Comparison of ENCODE assay signal across 1 mouse cellular context in the genomic region with DNA sequence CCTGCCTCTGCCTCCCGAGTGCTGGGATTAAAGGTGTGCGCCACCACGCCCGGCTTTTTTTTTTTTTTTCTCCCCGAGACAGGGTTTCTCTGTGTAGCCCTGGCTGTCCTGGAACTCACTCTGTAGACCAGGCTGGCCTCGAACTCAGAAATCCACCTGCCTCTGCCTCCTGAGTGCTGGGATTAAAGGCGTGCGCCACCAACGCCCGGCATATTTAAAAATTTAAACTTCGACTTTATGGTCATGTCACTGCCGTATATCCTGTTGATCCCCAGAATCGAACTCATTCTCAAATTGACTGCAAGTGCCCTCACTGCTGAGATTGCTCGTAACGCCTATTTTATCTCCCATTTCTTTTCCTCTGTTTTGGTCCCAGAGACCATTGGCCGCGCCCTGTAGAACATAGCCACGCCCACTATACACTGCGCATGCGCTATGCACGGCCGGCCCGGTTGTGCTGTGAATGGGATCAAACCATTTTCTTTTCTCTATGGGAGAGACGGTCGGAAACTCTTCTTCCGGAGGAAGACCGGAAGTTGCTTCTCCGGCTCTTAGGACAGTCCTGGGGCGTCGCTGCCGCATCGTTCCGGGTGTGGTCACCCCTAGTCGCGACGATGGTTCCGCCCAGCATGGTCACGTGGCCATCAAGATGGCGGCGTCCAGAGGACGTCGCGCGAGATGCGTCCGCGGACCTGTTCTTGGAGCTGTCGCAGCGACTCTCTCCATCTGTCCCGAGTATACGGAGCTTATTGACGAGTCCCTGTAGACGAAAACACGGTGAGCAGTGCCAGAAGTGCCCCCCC.
TF ChIP-seq lines count a peak whose summit lies in the region.

A gene (plus strand): TSS at position 627 of the 803 bp plus-strand sequence.
A gene (plus strand): TSS at position 665 of the 803 bp plus-strand sequence.

TF ChIP-seq in CH12.LX, 34 proteins besides CTCF, POLR2A, EP300 and RAD21 (continued from another document):
- TF ChIP-seq ZKSCAN1 (IDR thresholded peaks at IDR 0.05; ENCODE audit: borderline replicate concordance, low read depth, low read length): no peak
- peak; percentile 81 for TF ChIP-seq ZMIZ1 (IDR thresholded peaks at IDR 0.05; ENCODE audit: low read depth, low read length)
- peak; percentile 75; the same call in 1 of the 2 replicates for TF ChIP-seq KAT2A (IDR thresholded peaks at IDR 0.05; ENCODE audit: insufficient replicate concordance, low read length)
- TF ChIP-seq SIN3A (IDR thresholded peaks at IDR 0.05; ENCODE audit: low read length): peak; percentile 95
- peak; percentile 99 for TF ChIP-seq CHD1 (IDR thresholded peaks at IDR 0.05; ENCODE audit: low read depth, low read length)
- peak; percentile 68; the same call in 1 of the 2 replicates for TF ChIP-seq BHLHE40 (IDR thresholded peaks at IDR 0.05; ENCODE audit: low read depth, low read length)
- peak; percentile 96 for TF ChIP-seq TCF12 (IDR thresholded peaks at IDR 0.05; ENCODE audit: low read depth, low read length)
- peak; percentile 74; the same call in 1 of the 2 replicates for TF ChIP-seq POLR2AphosphoS2 (IDR thresholded peaks at IDR 0.05; ENCODE audit: low read depth, low read length)
- peak; percentile 89 for TF ChIP-seq HCFC1 (IDR thresholded peaks at IDR 0.05; ENCODE audit: low read depth, low read length)
- TF ChIP-seq ZC3H11A (IDR thresholded peaks at IDR 0.05; ENCODE audit: low read depth, low read length): no peak
- peak; percentile 92 for TF ChIP-seq NELFE (IDR thresholded peaks at IDR 0.05; ENCODE audit: low read depth, low read length)
- no peak for TF ChIP-seq E2F4 (IDR thresholded peaks at IDR 0.05; ENCODE audit: insufficient replicate concordance, low read depth, low read length)
- no peak for TF ChIP-seq ETS1 (conservative IDR thresholded peaks at IDR 0.05; ENCODE audit: low read depth, low read length)
- peak; percentile 94 for TF ChIP-seq TBP (conservative IDR thresholded peaks at IDR 0.05; ENCODE audit: low read depth, low read length)
- TF ChIP-seq MYC (IDR thresholded peaks at IDR 0.05; ENCODE audit: low read depth, low read length): peak; percentile 87
- TF ChIP-seq JUN (IDR thresholded peaks at IDR 0.05; ENCODE audit: insufficient read depth, low read depth, low read length): no peak
- peak; percentile 98 for TF ChIP-seq MAX (IDR thresholded peaks at IDR 0.05; ENCODE audit: low read length)
- no peak for TF ChIP-seq UBTF (IDR thresholded peaks at IDR 0.05; ENCODE audit: low read depth, low read length)
- TF ChIP-seq GABPA (IDR thresholded peaks at IDR 0.05; ENCODE audit: insufficient replicate concordance, low read depth, low read length): no peak; the same call in 1 of the 2 replicates
- TF ChIP-seq MXI1 (IDR thresholded peaks at IDR 0.05; ENCODE audit: low read depth, low read length): peak; percentile 90
- TF ChIP-seq SMC3 (IDR thresholded peaks at IDR 0.05; ENCODE audit: low read depth, low read length): no peak
- no peak for TF ChIP-seq PAX5 (IDR thresholded peaks at IDR 0.05; ENCODE audit: low read length)
- no peak for TF ChIP-seq ZNF384 (IDR thresholded peaks at IDR 0.05; ENCODE audit: low read depth, low read length)
- TF ChIP-seq RCOR1 (conservative IDR thresholded peaks at IDR 0.05; ENCODE audit: low read depth, low read length): no peak
- no peak for TF ChIP-seq MAFK (IDR thresholded peaks at IDR 0.05; ENCODE audit: insufficient replicate concordance, low read length)
- TF ChIP-seq USF2 (conservative IDR thresholded peaks at IDR 0.05; ENCODE audit: low read depth, low read length): peak; percentile 95
- peak; percentile 95 for TF ChIP-seq CHD2 (IDR thresholded peaks at IDR 0.05; ENCODE audit: low read length)
- peak; percentile 98 for TF ChIP-seq USF1 (IDR thresholded peaks at IDR 0.05; ENCODE audit: low read depth, low read length)
